In genomic region chr12:73350982-73351381, GRCm38 (mm10) we compare ENCODE assay signal across 12 mouse cellular contexts.
DNase-seq lines count a peak whose midpoint lies in the region; ATAC-seq and TF ChIP-seq lines count a peak whose summit lies in the region.
"Had no signal": no experiment of that assay in that cellular context is flagged by ENCODE, and none has a peak within 500 bp of the region (broad histone marks: within the 10 kb centered on the region; RNA-seq: fewer than 3 reads in every experiment).

No protein-coding gene starts in this region.

- no peaks in the 10 kb centered on the region for H3K27me3 ChIP-seq in heart, postnatal 0 days (ENCODE audit: control insufficient read depth, insufficient read depth, low read length)
- no peaks in the 10 kb centered on the region for H3K27me3 ChIP-seq in embryonic facial prominence, embryonic 15.5 days
- H3K27me3 ChIP-seq: CH12.LX had no signal

- TF ChIP-seq CTCF in heart, postnatal 0 days (IDR thresholded peaks at IDR 0.05; ENCODE audit: low read depth), result no peak

- no peak overlapping the region for H3K4me3 ChIP-seq in heart, postnatal 0 days (ENCODE audit: low read depth, low read length)
- no peak overlapping the region for H3K4me3 ChIP-seq in embryonic facial prominence, embryonic 15.5 days (replicated peaks)
- H3K4me3 ChIP-seq: layer of hippocampus, adult 2 months had no signal

- no peaks in the 10 kb centered on the region for H3K9me3 ChIP-seq in heart, postnatal 0 days (replicated peaks; ENCODE audit: control insufficient read depth, low read length)
- H3K9me3 ChIP-seq in embryonic facial prominence, embryonic 15.5 days (replicated peaks), result no peaks in the 10 kb centered on the region

- no peak overlapping the region for H3K9ac ChIP-seq in heart, postnatal 0 days (replicated peaks; ENCODE audit: low read depth, low read length)
- no peak overlapping the region for H3K9ac ChIP-seq in embryonic facial prominence, embryonic 15.5 days

- peaks cover 20% of the 10 kb centered on the region for H3K4me1 ChIP-seq in heart, postnatal 0 days (ENCODE audit: control insufficient read depth, insufficient read depth)
- H3K4me1 ChIP-seq in embryonic facial prominence, embryonic 15.5 days, result peaks cover 31% of the 10 kb centered on the region; the same call in 1 of the 2 replicates

- no peak for DNase-seq in heart, postnatal 0 days (ENCODE audit: low spot score)
- no peak for DNase-seq in heart, adult 18-20 months
- DNase-seq in ovary, adult 18-20 months (ENCODE audit: low spot score), result peak; percentile 49
- DNase-seq in ovary, postnatal 10 days (ENCODE audit: low spot score), result no peak
- DNase-seq in frontal cortex, postnatal 36 days (ENCODE audit: low spot score in 2 of 2), result no peak
- no peak for DNase-seq in spleen, postnatal 14 days (ENCODE audit: low spot score in 2 of 2)
- DNase-seq: cerebellum, adult 9-10 months; heart, postnatal 10 days; lung, postnatal 14 days had no signal

- no peak for ATAC-seq in heart, postnatal 0 days (ENCODE audit: insufficient read depth, low read depth)
- ATAC-seq in embryonic facial prominence, embryonic 15.5 days (ENCODE audit: insufficient number of reproducible peaks, low FRiP score, low TSS enrichment, low read depth), result no peak

- H3K36me3 ChIP-seq in heart, postnatal 0 days (replicated peaks; ENCODE audit: control insufficient read depth, insufficient read depth, low read length), result no peaks in the 10 kb centered on the region
- no peaks in the 10 kb centered on the region for H3K36me3 ChIP-seq in embryonic facial prominence, embryonic 15.5 days

- 32% methylated on average over 9 of the region's 9 CpGs for WGBS in heart, postnatal 0 days
- WGBS in embryonic facial prominence, embryonic 15.5 days, result 13% methylated on average over 9 of the region's 9 CpGs

- H3K27ac ChIP-seq in heart, postnatal 0 days (ENCODE audit: low read depth), result 0 out of 2 replicates have a peak overlapping the region, but pooled peaks have one; percentile 31
- H3K27ac ChIP-seq in embryonic facial prominence, embryonic 15.5 days (replicated peaks), result peak overlapping the region; percentile 87
- H3K27ac ChIP-seq: layer of hippocampus, adult 2 months had no signal

- H3K4me2 ChIP-seq in heart, postnatal 0 days (ENCODE audit: low read depth, low read length), result no peak overlapping the region
- peak overlapping the region; percentile 15; the same call in 1 of the 2 replicates for H3K4me2 ChIP-seq in embryonic facial prominence, embryonic 15.5 days (replicated peaks)

- no peak for TF ChIP-seq EP300 in heart, postnatal 0 days (IDR thresholded peaks at IDR 0.05; ENCODE audit: low read depth)
